Mouse (Mus musculus) neutrophil, adult 5-6 weeks (primary cell): ENCODE results near the gene Chmp6. TPM values are rescaled to one million over a fixed set of nuclear protein-coding genes. Genes with fewer than 3 reads are reported as not detected.

Experiments used
- ATAC-seq: fragments of 151-379, 151-347 bp; 2 replicates; pipeline ENCODE4 v1.8.0; 2017; ENCODE audit warnings: mild to moderate bottlenecking, moderate TSS enrichment; ENCODE audit not compliant: insufficient number of reproducible peaks, poor library complexity, low FRiP score, severe bottlenecking; ENCODE audit errors: extremely low read depth
- total RNA-seq: library from RNA; stranded (forward); fragments of 200-1000 nt; gene quantifications from 2 replicates; pipeline ENCODE4 v1.2.3, GENCODE M21; 2017

Gene Chmp6
- total RNA-seq, 1 experiment from 2014 or later, result 20.0 TPM

DNA sequence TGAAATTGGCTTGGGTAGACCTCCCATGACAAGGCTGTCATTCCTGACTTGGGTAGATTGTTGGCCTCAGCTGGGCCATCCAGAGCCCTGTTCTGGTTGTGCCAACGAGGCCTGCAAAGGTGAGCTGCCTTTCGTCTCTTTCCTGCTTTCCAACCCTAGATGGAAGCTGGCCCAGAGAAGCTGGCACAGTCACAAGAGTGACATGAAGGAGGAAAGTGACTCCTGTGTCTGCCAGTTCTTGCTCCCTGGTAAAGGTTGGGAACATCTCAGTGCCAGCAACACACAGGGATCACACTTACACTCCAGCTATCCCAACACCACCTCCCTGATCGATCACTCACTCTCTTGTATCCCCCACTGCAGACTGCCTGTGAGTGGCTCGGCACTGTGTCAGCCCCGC, 7.4 kb upstream of the Chmp6 start:
- ATAC-seq, result no peak

DNA sequence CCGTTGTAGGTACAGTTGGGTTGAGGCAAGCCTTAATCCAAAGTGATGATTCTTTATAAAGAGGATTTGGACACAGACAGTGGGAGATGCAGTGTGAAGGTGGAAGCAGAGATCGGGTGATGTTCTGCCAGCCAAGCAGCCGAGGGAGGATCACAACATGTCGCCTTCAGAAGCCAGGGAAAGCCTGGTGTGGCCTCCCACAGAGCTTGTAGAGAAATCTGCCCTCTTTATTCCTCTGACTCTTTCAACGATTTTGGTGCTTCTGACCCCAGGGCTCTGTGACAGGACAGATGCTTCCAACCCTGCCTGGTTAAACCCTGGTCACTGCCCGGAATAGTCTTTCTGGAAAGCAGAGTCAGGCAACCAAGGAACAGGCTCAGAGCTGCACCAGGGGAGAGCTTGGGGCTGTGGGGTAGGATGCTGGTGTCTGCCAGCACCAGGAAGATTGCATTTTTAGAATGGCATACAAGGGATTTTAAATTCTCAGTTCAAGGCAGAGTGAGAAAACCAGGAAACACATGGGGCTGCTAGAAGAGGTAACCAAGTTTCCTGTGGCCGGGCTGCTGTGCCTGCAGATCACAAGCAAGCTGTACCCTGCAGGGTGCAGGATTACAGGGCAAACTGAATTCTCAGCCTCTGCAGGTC, 6.1 kb upstream of the Chmp6 start:
- ATAC-seq, result no peak

DNA sequence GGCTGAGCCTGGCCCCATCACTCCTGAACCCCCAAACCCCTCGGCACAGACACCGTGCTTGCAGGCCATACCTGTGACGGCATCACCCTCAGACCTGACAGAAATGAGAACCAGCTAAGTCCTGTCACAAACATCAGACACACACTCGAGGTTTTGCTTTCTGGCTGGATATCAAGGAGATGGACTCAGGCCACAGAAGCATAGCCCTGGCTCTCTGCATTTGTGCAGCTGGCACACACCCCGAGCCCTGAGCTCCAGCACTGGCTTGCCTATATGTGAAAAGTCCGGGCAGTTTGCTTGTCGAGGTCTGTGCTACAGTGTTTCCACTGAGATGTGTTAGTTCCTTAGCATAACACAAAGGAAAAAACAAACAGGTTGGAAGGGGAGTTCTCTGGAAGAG, 5.5 kb upstream of the Chmp6 start:
- ATAC-seq, result no peak

DNA sequence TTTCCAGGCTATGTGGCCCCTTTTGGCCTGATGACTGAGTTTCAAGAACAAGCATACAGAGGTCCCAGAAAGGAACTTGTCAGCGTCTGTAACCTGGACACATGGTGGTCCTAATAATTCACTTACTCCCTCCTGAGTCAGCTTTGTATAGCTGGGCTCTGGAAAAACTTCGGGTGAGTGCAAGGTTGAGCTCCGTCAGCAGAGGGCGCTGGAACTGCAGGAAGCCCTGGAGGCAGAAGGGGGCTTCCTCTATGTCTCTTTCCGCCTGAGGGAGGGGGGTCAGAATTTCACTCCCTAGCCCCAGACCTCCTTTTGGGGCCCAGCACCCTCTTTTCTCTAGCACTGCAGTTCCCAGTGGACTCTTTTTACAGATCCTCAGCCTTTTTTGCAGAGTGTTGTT, 3.8 kb upstream of the Chmp6 start:
- ATAC-seq, result no peak

DNA sequence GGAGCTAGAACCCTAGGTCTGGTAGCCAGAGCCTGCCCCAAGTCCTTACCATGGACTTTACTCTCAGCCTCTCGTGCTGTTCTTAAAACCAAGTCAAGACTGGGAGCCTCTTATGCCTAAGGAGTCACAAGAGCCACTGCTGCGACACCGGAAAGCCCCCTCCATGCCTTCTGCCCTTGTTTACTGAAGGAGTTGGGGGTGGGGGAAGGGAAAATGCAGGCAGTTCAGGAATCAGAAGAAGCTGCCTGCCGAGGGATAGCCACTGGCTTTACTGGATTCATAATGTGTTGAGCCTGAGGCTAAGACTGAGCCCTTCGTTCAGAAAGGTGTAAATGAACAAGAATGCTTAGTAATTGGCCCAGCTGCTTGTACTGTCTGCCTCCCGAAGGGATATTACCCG, 396 bp upstream of the Chmp6 start:
- no peak for ATAC-seq

DNA sequence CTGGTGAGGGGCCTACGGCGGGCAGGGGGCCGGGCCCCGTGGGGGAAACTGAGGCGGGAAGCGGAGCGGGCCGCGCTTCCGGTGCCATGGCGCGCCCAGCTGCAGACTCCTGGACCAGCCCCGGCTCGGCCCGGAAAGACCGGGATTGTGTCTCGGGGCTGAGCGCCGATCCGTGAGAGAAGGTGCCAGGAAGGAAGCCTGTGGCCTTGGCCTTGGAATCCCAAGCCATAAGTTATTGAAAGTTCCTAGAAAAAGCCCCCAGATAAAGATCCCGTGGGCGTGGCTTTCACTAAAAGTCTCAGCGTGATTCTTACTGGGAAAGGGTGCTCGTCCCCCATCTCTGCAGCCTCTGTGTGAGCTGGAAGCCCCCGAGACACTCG, 684 bp downstream of the Chmp6 start:
- ATAC-seq, result no peak

DNA sequence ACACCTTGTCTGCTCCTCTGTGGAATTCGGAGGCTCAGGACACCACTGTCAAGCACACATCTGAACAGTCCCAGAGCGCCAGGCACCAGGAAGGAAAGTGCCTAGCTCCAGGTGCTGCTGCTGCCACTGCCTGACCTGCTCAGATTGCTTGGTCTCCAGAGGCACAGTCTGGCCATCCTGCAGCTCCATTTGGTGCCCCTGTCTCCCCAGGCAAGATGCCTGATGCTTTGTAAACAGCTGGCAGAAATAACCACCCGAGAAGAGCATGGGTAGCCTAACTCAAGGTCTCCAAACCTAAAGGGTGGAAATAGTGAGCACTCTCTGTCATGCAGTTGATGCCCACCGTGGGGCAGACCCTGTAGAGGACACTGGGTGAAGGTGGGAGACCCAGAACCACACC, 1.1 kb downstream of the Chmp6 start:
- ATAC-seq, result no peak

DNA sequence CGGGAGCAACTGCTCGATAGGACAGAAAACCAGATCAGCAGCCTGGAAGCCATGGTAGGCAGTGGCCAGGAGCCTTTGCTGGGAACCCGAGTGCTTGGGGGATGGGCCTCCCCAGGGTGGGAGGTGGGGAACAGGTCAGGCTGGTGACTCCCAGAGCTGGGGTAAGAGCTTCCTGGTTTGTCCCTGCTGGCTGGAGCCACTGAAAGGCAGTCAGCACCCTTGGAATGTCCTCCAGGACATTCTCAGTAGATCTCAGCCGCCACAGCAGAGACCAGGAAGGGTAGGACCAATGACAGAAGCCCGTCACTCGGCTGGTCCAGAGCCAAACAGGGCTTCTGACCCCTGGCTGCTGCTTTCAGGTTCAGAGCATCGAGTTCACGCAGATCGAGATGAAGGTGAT, 2.4 kb downstream of the Chmp6 start:
- ATAC-seq, result no peak

DNA sequence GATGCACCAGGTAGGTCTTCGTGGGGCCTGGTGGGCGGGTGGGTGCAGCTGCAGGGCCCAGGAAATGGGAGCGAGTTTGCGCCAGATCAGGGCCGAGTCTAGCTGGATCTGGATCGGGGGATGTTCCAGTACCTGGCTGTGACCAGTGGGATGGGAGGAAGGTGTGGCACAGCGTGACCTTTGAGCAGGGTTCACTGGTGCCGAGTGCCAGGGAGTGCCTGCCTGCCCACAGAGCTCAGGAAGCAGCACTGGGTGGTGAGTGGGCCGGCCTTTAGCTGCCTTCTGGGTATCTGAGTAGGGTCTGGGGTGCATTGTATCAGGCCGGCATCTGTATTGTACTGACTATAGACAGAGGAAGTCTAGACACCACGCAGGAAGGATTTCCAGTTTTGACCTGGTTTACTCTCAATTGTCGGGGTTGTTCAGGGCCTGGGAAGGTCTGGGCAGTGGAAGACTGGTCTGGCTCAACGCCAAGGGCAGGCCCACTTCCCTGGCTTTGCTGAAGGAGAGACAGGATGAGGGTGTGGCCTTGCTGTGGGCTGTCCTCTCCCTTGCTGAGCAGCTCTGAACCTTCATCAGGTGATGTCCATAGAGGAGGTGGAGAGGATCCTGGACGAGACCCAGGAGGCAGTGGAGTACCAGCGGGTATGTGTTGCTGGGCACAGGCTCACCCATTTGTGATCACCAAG, 3.0 kb downstream of the Chmp6 start:
- no peak for ATAC-seq

DNA sequence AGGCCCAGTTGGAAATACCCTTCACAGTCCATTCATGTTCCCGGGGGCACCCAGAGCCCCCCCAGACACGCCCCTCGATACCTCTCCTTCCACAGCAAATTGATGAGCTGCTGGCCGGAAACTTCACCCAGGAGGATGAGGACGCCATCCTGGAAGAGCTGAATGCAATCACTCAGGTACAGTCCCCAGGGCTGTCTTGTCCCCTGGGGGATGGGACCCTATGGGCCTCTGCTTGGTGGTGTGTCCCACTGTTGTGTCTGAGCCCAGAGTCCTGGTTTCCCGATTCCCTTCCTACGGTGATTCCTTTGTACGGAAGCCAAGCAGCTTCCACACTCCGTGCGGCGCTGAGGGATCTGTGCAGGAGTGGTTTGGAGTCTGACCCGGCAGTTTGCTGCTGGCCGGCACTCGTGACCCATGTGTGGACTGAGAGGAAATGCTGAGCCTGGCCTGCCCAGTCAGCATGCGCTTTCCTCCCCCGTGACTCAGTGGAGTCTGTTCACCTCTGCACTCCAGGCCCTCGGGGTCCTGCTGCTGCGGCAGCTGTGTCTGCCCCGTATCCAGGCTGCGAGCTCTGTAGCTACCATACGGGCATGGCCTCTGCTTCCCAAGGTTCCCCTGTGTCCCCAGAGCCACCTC, 3.7 kb downstream of the Chmp6 start:
- ATAC-seq, result no peak

DNA sequence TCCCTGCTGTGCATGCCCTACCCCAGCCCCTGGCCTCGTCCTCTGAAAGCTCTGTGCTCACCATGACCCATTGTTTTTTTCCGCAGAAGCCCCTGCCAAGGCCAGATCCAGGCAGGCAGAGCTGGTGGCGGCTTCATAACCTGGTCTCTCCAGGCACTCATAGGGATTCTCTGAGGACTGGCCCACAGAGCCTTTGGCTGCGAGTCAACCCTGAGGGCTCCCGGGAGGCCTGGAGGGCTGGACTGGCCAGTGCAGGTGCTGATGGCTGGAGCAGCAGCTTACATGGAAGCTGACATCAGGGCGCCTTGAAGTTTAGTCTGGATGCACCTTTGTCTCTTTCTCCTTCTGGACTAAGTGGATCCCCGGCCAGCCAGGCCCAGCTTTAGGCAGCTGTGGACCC, 5.3 kb downstream of the Chmp6 start:
- no peak for ATAC-seq

DNA sequence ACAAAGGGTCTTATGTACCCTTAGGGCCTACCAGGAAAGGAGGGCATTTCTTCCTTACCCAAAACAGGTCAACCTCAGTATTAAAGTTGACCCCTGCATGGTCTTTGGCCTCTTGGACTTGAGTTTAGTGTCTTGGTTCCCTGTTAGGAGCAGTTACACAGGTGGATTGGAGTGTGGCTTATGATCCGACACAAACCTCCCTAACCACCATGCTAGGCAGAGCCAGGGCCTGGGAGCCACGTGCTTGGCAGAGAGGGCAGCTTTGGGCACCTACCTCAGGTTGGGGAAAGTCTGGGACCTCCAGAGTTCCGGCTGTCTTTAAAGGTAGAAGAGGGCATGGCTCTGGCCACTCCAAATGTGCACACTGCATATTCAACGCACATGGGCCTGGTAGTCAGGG, 6.2 kb downstream of the Chmp6 start:
- no peak for ATAC-seq

DNA sequence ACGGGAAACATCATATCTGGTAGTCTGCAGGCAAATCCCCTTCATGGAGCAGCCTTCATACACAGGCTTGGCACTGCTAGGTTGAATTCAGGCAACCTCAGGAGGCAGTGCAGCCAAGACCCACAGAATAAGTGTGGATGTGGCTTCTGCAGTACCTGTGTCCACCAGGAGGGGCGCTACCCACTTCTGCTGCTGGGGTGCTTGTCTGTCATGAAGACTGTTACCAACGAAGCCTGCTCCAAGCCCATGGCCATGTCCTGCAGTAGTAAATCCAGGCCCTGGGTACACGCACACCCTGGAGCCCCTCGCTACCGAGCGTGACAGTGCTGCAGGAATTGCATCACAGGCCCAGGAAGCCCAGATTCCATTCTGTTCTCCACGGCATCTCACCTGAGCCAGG, 6.7 kb downstream of the Chmp6 start:
- peak; percentile 57 for ATAC-seq

DNA sequence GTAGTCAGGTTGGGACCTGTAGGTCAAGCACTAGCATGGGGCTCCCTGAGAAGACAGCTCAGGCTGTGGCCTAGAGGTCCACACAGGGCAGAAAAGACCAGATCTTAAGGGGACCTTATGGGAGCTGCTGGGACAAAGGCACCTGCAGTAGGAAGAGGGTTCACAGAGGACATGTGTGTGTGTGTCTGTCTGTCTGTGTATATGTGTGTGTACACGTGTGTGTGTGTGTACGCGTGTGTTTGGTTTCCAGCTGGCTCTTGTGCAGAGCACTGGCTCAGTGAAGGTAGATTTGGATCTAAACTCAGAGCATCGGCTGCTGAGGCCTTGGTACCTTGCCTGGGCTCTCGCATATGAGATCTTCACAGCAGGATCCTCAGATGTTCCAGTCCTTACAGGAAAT, 7.4 kb downstream of the Chmp6 start:
- ATAC-seq, result no peak

DNA sequence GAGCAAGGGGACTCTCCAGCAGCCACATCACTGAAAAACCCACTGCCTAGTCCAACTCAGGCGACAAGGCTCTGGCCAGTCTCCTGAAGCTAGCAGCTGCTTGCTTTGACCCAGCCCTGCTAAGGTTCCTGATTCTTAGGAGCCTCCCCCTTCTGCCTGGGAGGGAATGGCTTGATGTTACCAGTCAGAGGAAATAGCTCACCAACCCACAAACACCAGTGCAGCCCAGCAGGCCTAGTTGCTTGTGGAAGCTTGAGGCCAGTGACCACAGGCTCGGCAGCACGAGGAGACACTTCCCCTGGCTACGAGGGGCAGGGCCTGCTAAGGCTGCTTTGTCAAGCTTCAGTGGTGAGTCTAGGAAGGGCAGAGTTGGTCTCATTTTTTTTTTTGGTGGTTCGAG, 11.9 kb downstream of the Chmp6 start:
- peak; percentile 86 for ATAC-seq

DNA sequence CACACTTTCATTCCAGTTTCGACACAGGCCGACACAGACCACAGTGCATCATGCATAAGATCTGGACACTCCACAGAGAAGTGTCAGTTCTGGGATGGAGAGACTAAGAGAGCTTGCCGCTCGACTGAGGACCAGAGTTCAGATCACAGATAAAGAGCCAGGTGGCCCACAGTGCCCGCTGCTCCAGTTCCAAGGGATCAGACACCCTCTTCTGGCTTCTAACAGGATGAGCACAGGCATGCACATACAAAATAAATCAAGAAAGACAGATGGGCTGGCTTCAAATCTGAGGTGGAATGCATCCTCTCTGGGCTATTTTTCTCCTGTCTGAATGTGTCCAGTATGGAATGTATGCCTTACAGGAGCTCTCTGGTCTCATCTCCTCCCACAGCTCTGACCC, 13.5 kb downstream of the Chmp6 start:
- no peak for ATAC-seq

DNA sequence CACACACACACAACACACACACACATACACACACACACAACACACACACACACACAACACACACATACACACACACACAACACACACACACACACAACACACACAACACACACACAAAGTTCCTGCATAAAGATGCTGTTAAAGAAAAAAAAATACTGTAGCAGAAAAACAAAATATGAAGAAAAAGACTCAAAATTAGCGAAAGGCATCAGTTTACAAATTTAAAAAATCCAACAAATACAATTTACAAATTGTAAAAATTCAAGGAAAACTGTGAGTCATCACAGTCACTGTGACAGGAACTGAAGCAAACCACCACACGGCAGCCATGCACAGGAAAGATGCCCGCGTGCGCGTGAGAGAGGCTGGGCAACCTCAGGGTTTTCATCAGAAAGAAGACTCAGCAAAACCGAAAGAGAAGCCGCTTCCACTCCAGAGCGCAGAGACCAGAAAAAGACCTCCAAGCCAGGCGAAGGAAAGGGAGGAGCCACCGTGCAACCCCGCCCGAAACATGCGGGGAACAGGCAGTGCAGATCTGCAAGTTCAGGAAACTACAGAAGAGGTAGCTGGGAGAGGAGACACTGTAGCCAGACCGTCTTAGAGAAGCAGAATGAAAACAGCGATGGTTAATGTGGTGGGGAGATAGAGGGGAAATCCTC, 14.9 kb downstream of the Chmp6 start:
- peak; percentile 49 for ATAC-seq

DNA sequence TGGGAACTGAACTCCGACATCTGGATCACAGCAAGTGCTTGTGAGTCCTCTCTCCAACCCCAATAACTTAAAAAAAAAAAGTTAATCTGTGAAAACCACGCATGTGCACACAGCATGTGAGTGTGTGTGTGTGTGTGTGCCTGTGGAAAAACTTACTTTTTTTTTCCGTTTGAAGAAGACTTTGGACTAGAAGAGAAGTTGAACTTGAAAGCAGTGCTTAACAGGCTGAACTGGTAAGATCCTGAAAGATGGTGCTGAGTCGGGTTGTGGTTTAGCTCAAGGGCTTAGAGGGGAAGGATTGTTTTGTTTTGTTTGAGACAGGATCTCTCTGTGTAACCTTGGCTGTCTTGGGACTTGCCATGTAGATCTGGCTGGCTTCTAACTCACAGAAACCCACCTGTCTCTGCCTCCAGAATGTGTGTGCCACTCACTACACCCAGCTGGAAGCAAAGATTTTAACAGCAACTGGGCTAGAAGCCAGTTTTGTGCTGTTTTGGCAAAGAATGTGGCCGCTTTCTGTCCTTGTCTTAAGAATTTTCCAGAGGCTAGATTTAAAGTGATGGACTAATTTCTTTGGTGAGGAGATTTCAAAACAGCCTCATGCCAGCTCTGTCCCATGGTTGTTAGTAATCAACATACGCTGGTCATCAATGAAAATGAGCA, 16.5 kb downstream of the Chmp6 start:
- no peak for ATAC-seq

DNA sequence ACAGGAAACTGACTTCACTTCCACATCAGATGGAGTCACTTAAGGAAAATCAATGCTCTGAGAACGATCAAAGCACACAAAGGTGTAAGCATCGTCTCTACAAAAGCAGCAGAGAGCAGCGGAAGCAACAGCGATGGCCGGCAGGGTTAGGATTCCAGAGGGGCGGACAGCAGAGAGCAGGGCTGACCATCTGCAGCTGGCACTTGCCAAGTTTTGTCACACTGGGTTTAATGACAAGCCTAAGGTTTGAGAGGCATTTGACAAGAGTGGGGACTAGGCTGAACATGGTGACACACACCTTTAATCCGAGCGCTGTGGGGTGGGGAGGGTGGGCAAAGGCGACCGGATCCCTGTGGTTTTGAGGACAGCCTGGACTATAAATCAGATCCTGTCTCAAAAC, 18.6 kb downstream of the Chmp6 start:
- ATAC-seq, result no peak

DNA sequence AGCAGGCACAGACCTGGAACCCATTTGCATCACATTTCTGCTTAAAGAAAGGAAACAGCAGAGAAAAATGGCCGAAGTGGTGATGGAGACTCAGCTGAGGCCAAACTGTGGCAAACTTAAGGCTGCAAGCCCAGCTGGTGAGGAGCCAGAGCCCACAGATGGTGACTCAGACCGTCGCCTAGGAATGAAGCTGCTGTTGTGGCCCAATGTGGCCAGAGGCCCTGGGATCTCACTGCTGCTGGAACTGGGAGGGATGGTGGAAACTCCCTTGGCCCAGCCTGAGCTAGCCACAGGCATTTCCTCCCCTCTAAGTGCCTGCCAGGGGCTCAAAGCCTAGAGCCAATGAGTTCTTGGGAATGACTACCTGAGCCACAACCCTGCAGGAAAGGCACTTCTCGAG, 19.9 kb downstream of the Chmp6 start:
- ATAC-seq, result no peak
